Mouse (Mus musculus) limb, embryonic 12.5 days (tissue): ENCODE data around the gene Rgp1. TPM values are rescaled to one million over a fixed set of nuclear protein-coding genes. Genes with fewer than 3 reads are reported as not detected.

Experiments used
- ATAC-seq: fragments of 200-750 bp; cut with Nextera tagmentation; 2 replicates; pipeline ENCODE4 v1.8.0; 2017; ENCODE audit warnings: low read depth, moderate TSS enrichment; ENCODE audit not compliant: insufficient number of reproducible peaks, insufficient read depth, low FRiP score, low TSS enrichment
- H3K27ac ChIP-seq: fragments of 300-500 bp; sonication (generic); 2 replicates; pipeline ENCODE4 v1.5.1; 2016; ENCODE audit warnings: mild to moderate bottlenecking, moderate library complexity
- H3K27me3 ChIP-seq: fragments of 300-500 bp; sonication (generic); 2 replicates; pipeline ENCODE4 v1.6.1; 2016; ENCODE audit warnings: mild to moderate bottlenecking, moderate library complexity
- H3K36me3 ChIP-seq: fragments of 300-500 bp; sonication (generic); 2 replicates; pipeline ENCODE4 v1.6.1; 2016; ENCODE audit warnings: mild to moderate bottlenecking, moderate library complexity
- H3K4me1 ChIP-seq: fragments of 300-500 bp; sonication (generic); replicated peaks from 2 replicates; pipeline ENCODE4 v1.6.1; 2016
- H3K4me2 ChIP-seq: fragments of 300-500 bp; sonication (generic); 2 replicates; pipeline ENCODE4 v1.6.1; 2016; ENCODE audit warnings: mild to moderate bottlenecking, moderate library complexity
- H3K4me3 ChIP-seq: fragments of 300-500 bp; sonication (generic); replicated peaks from 2 replicates; pipeline ENCODE4 v1.5.1; 2016; ENCODE audit warnings: mild to moderate bottlenecking
- H3K9ac ChIP-seq: fragments of 300-500 bp; sonication (generic); replicated peaks from 2 replicates; pipeline ENCODE4 v1.6.1; 2016; ENCODE audit warnings: mild to moderate bottlenecking, moderate library complexity
- H3K9me3 ChIP-seq: fragments of 300-500 bp; sonication (generic); 2 replicates; pipeline ENCODE4 v1.6.1; 2016; ENCODE audit warnings: mild to moderate bottlenecking, moderate library complexity
- WGBS: fragments of 180-500 bp; shearing (Covaris S2); methylation state at CpG from one replicate; pipeline ENCODE4 v1.1.7; 2016; 5-methylcytosine and 5-hydroxymethylcytosine counted together
- polyA plus RNA-seq: library from polyadenylated mRNA; unstranded; fragments of >200 nt; fragmentation: Nextera tagmentation; extraction: Ambion mirVana; gene quantifications from 2 replicates; pipeline ENCODE4 v1.2.1, GENCODE M21; 2016

The Rgp1 gene
- polyA plus RNA-seq, 1 experiment from 2014 or later, result 36.6 TPM

DNA sequence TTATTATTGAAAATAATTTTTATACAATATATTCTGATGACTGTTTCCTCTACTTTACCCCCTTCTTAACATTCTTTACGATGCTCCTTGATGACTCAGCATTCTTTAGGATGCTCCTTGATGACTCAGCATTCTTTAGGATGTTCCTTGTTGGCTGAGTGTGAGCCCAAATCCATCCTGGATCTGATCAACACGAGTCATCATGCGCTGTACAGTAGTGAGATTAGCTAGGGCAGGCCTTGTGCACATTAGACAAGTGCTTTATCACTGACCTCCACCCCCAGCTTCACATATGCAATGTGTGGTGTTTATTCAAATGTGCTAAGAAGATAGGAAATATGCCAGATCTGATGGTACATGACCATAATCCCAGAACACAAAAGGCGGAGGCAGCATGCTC, 19.7 kb downstream of the Rgp1 start:
- H3K27ac ChIP-seq, result no peak overlapping the region
- no peaks in the 10 kb centered on the region for H3K9me3 ChIP-seq
- H3K36me3 ChIP-seq, result no peaks in the 10 kb centered on the region
- no peak for ATAC-seq
- H3K4me2 ChIP-seq, result no peak overlapping the region
- WGBS, result 87% methylated on average over 4 of the region's 4 CpGs
- no peak overlapping the region for H3K4me3 ChIP-seq
- peaks cover 4% of the 10 kb centered on the region; the same call in 1 of the 2 replicates for H3K4me1 ChIP-seq
- H3K9ac ChIP-seq, result no peak overlapping the region
- no peaks in the 10 kb centered on the region for H3K27me3 ChIP-seq

DNA sequence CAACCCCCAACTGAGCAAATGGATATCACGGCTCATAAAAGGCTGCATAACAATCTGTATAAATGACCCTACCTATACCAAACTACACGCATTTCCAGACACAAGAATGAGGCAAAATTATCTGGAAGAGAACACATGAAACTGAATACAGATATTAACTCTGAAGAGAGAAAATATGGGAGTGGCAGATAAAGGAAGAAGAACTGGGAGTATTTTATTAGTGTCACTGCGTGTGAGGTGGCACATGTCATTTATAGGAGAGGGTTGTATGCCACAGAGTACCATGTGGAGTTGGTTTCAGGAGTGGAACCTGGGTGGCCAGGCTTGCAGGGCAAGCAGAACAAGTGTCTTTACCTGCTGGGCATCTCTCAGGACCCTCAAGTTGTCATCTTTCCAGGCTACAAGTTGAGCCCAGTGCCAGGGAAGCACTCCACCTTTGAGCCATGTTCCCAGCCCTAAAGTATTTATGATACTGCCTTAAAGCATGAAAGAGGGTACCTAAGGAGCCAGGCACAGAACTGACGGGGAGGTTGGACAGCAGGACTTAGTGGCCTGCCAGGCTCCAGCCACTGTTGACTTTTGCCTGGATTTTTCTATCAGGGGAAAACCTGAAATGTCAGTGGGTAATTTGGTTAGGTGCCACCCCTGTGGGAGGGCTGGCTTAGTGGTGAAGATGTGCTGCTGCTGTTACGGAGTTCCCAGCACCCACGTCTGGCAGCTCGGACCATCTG, 20.3 kb downstream of the Rgp1 start:
- no peak for ATAC-seq

DNA sequence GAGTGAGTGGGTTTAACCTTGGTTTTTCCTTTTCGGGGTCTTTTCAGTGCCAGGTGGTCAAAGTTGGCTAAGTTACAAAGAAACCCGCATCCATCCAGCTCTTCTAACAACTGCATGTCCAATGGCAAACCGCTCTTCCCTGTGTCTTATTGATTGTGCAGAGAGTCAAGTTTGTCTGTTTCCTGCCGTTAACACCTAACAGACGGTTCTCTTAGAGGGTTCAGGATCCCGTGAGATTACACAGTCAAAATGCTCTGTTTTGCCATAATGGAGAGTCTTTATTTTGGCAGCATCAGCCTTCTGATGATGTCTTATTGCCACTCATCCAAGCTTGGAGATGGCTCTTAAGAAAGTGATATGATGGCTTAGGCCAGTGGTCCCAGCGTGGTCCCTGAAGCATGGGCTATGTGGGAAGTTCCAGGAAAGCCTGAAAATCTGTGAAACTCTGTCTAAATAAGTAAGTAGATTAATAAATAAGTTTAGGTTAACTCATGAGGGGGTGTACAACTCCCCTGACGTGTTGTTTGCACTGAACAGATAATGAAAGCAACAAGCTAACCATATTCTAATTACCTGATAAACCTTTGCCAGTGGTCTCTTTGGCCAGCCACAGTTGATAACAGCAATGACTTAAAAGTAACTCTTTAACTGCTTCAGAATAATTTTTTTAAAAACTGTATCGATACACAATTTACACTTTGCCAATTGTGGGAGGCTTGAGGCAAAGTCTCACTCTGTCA, 21.9 kb downstream of the Rgp1 start:
- no peaks in the 10 kb centered on the region for H3K4me1 ChIP-seq
- no peaks in the 10 kb centered on the region for H3K36me3 ChIP-seq
- H3K27me3 ChIP-seq, result no peaks in the 10 kb centered on the region
- ATAC-seq, result no peak
- H3K9me3 ChIP-seq, result no peaks in the 10 kb centered on the region
- no peak overlapping the region for H3K4me2 ChIP-seq
- H3K4me3 ChIP-seq, result no peak overlapping the region
- WGBS, result 80% methylated on average over 9 of the region's 9 CpGs
- no peak overlapping the region for H3K9ac ChIP-seq
- no peak overlapping the region for H3K27ac ChIP-seq

More for the DNA sequence above, 20.3 kb downstream of the Rgp1 start:
- no peak overlapping the region for H3K9ac ChIP-seq
- H3K4me1 ChIP-seq, result no peaks in the 10 kb centered on the region; the same call in 1 of the 2 replicates
- no peak overlapping the region for H3K27ac ChIP-seq
- H3K9me3 ChIP-seq, result no peaks in the 10 kb centered on the region
- H3K36me3 ChIP-seq, result no peaks in the 10 kb centered on the region
- no peaks in the 10 kb centered on the region for H3K27me3 ChIP-seq
- no peak overlapping the region for H3K4me2 ChIP-seq
- H3K4me3 ChIP-seq, result no peak overlapping the region
- 79% methylated on average over 7 of the region's 7 CpGs for WGBS

DNA sequence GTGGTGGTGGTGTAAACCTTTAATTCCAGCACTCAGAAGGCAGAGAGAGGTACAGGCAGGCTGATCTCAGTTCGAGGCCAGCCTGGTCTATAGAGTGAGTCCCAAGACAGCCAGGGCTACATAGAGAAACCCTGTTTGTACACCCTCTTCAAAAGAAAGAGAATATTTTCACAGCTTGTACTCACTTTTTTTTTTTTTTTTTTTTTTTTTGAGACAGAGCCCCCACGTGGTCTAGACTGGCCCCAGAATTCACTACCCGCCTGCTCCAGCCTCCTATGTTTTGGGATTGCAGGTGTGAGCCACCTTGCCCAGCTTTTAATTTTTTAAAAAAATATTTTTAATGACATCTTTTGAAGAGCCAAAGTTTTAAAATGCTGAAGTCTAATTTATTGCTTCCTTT, 25.6 kb downstream of the Rgp1 start:
- no peak overlapping the region for H3K4me2 ChIP-seq
- H3K9me3 ChIP-seq, result no peaks in the 10 kb centered on the region
- no peaks in the 10 kb centered on the region for H3K4me1 ChIP-seq
- no peaks in the 10 kb centered on the region for H3K36me3 ChIP-seq
- WGBS, result 68% methylated on average over 3 of the region's 3 CpGs
- ATAC-seq, result no peak
- no peak overlapping the region for H3K4me3 ChIP-seq
- no peak overlapping the region for H3K9ac ChIP-seq
- H3K27ac ChIP-seq, result no peak overlapping the region
- no peaks in the 10 kb centered on the region for H3K27me3 ChIP-seq

DNA sequence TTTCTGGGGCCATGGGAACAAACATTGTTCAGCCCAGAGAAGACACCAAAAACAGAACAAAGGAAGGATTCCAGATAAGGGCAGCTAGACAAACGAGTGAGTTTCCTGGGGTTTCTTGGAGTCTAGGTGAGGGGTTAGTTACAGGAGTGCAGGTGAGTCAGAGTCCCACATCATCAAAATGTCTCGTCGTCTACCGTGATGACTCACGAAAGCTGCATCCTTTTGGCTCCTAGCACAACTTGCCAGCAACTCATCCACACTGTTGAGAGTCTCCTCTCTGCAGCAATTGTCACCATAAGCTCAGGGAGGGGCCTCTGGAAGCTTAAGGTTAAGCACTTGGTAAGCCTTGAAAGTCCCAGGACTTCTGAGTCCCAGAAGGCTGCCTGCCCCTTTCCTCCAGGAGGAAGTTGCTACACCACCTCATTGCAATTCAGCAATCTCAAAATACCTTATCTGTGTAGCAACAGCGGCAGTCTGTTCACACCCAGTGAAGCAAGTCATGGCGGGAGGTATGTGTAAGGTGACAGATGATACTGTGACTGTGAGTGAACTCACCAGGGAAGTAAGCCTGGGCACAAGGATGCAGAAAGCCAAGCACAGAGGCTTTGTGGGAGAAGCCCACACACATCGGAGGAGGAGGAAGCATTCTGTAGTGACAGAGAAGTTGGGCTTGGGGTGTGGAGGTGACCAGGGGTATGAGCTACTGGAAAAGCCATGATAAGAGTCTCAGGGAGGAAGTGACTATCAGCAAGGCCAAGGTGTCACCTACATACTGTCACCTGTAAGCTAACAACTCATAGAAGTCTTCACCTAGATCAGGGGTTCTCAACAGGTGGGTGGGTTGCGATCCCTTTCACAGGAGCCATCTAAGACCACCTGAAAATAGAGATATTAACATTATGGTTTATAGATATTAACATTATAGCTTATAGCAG, 26.5 kb downstream of the Rgp1 start:
- no peak overlapping the region for H3K4me2 ChIP-seq
- no peaks in the 10 kb centered on the region for H3K27me3 ChIP-seq
- no peaks in the 10 kb centered on the region for H3K9me3 ChIP-seq
- H3K4me3 ChIP-seq, result no peak overlapping the region
- H3K36me3 ChIP-seq, result no peaks in the 10 kb centered on the region
- no peaks in the 10 kb centered on the region for H3K4me1 ChIP-seq
- H3K27ac ChIP-seq, result no peak overlapping the region
- 73% methylated on average over 9 of the region's 9 CpGs for WGBS
- H3K9ac ChIP-seq, result no peak overlapping the region
- ATAC-seq, result no peak

DNA sequence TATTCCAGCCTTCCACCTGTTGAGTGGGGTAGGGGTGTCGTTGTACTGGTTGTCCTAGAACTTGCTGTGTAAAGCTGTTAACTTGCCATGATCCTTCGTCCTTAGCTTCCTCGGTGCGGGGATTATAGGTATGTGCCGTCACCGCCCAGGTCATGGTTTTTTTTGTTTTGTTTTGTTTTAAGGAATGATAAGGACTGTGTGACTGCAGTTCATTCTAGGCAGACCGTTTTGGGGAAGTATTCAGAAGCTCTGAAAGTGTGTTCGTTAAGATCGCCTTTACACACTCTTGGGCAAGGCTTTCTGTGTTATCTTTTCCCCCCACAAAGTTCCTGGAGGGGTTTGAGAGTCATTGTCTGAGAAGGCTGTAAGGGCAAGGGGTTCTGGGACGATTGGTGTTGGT, 34.0 kb downstream of the Rgp1 start:
- no peak for ATAC-seq
- no peak overlapping the region for H3K4me3 ChIP-seq
- H3K9ac ChIP-seq, result no peak overlapping the region
- no peaks in the 10 kb centered on the region for H3K4me1 ChIP-seq
- H3K9me3 ChIP-seq, result no peaks in the 10 kb centered on the region
- H3K27me3 ChIP-seq, result no peaks in the 10 kb centered on the region
- H3K27ac ChIP-seq, result no peak overlapping the region
- no peaks in the 10 kb centered on the region for H3K36me3 ChIP-seq
- no peak overlapping the region for H3K4me2 ChIP-seq
- 76% methylated on average over 10 of the region's 10 CpGs for WGBS

DNA sequence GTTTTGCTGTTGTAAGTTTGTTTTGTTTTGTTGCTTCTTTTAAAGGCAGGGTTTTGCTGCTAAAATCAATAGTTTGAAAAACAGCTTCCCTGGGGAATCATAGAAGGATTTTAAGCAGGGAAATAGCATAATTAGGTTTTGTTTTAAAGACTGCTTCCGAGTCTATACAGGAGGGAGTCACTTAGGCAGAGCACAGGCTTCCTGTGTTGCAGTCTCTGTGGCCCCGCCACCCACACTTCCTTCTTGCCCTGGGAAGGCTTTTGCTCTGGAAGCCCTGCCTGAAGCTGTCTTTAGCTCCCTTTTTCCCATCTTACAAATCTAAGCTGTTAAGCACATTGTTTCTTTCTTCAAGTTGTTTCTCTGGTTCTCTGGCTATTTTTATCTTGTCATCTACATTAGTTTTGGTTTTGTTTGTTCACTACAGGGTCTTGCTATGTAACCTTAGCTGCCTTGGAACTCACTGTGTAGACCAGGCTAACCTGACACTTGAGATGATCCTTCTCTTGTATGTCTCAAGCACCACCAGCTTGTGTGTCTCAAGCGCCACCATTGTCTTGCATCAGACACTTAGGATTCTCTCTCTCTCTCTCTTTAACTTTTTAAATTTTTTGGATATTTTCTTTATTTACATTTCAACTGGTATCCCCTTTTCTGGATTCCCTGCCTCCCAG, 34.7 kb downstream of the Rgp1 start:
- Histone ChIP-seq H3K36me3 (no peaks in the 10 kb centered on the region), H3K9ac (no peak overlapping the region), H3K4me1 (no peaks in the 10 kb centered on the region), H3K4me2 (no peak overlapping the region), H3K27me3 (no peaks in the 10 kb centered on the region), H3K27ac (no peak overlapping the region), H3K9me3 (no peaks in the 10 kb centered on the region), H3K4me3 (no peak overlapping the region)
- ATAC-seq, result no peak
- WGBS, result 55% methylated on average over 3 of the region's 3 CpGs

DNA sequence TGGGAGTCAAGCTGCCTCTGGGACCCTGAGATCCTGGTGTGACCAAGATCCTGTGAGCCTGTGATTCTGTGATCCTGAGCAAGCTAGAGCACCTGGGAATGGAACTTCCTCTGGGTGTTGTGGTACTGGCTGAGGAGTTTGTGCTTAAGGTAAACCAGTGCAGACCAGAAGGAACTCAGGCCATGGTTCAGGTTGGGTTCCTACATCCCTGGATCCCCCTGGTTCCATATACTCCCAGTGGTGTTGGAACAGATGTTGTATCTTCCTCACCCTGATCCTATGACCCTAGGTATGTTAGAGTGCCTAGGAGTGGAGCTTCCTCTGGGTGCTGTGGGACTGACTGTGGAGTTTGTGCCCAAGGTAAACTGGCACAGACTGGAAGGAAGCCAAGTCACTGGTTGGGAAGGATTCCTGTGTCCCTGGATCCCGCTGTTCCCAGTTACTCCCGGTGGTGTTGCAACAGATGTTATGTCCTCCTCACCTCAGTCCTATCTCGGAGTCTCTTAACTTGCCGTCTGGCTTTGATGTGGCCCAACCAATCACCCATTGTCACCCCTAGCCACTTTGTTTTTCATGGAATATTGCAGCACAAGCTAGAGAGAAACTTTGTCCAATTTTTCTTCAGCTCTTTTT, 41.7 kb downstream of the Rgp1 start:
- Histone ChIP-seq H3K9ac (no peak overlapping the region), H3K4me2 (no peak overlapping the region), H3K4me3 (no peak overlapping the region), H3K27ac (no peak overlapping the region), H3K27me3 (peaks cover 3% of the 10 kb centered on the region; the same call in 1 of the 2 replicates), H3K9me3 (peaks cover 13% of the 10 kb centered on the region), H3K4me1 (no peaks in the 10 kb centered on the region), H3K36me3 (no peaks in the 10 kb centered on the region)
- WGBS, result 72% methylated on average over 4 of the region's 4 CpGs
- no peak for ATAC-seq

DNA sequence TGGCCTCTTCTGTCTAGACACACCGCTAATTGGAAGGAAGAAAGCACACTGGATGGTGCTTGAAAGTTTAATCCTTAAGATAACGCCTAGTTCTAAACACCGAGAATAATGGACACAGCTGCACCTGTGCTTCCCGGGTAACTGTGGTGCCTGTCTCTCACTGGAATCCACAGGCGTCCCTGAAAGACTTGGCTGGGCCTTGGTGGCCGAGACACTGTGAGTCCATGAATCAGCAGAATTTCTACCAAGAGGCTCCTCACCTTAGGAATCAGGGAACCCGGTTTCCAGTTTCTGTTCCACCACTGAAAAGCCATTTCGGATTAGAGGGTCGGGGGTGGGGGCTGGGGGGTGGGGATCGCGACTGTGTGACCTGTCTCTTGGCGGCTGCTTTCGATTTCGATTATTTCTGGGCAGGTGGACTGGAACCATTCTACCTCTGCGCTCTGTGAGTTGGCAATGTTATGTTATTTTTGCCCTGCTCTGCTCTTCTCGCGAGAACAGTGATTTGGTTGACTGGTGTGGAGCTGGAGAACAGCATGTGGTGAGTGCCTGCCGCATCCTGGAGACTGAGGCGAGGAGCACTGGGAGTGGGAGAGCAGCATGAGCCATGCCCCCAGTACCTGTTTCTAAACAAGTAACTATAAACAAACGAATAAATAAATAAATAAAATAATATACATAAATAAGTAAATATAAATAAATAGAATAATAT, 50.7 kb downstream of the Rgp1 start:
- no peak for ATAC-seq

DNA sequence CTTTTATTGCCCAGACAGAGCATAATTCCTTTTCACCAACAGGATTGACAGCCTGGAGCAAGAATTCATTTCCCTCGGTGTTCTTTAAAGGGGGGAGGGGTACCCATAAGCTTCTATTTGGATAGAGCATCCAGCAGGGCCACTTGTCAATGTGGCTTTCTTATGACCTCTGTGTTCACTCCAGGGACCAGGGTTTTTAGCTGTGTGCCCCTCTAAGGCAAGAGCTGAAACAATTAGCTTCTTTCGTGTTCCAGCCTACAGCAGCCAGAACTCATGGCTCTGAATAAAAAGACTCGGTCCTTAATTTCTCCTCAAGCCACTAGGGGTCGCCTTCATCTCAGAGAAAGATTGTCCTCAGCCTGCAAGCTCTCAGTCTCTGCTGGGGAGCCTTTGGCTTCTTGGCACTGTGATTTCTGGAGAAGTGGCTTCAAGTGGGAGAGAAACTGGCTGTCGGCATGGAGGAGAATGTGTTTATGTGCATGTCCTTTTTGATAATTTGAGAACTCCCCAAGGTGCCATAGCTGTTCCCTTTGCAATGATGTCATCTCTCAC, 51.6 kb downstream of the Rgp1 start:
- no peak overlapping the region for H3K9ac ChIP-seq
- peaks cover 5% of the 10 kb centered on the region for H3K9me3 ChIP-seq
- H3K36me3 ChIP-seq, result no peaks in the 10 kb centered on the region
- H3K27me3 ChIP-seq, result peaks cover 19% of the 10 kb centered on the region
- H3K4me1 ChIP-seq, result peaks cover 35% of the 10 kb centered on the region
- H3K4me3 ChIP-seq, result no peak overlapping the region
- 8% methylated on average over 5 of the region's 5 CpGs for WGBS
- H3K27ac ChIP-seq, result peak overlapping the region; percentile 72; the same call in 1 of the 2 replicates
- ATAC-seq, result peak; percentile 57
- H3K4me2 ChIP-seq, result 0 out of 2 replicates have a peak overlapping the region, but pooled peaks have one; percentile 88

More for the DNA sequence above, 50.7 kb downstream of the Rgp1 start:
- Histone ChIP-seq H3K4me2 (no peak overlapping the region), H3K36me3 (no peaks in the 10 kb centered on the region), H3K9ac (no peak overlapping the region), H3K27me3 (peaks cover 19% of the 10 kb centered on the region), H3K27ac (no peak overlapping the region), H3K4me3 (no peak overlapping the region), H3K9me3 (peaks cover 12% of the 10 kb centered on the region), H3K4me1 (peaks cover 35% of the 10 kb centered on the region)
- 41% methylated on average over 20 of the region's 20 CpGs for WGBS
